Mouse (Mus musculus): ENCODE data around the gene Rcbtb1. TPM values are rescaled to one million over a fixed set of nuclear protein-coding genes. Genes with fewer than 3 reads are reported as not detected.
A peak's percentile ranks its signal among the peaks of the same experiment; 100 is the strongest.

Rcbtb1 gene
- polyA plus RNA-seq (2012; rRNA removed) = 10.2 and 11.7 TPM in 2 replicates

DNA sequence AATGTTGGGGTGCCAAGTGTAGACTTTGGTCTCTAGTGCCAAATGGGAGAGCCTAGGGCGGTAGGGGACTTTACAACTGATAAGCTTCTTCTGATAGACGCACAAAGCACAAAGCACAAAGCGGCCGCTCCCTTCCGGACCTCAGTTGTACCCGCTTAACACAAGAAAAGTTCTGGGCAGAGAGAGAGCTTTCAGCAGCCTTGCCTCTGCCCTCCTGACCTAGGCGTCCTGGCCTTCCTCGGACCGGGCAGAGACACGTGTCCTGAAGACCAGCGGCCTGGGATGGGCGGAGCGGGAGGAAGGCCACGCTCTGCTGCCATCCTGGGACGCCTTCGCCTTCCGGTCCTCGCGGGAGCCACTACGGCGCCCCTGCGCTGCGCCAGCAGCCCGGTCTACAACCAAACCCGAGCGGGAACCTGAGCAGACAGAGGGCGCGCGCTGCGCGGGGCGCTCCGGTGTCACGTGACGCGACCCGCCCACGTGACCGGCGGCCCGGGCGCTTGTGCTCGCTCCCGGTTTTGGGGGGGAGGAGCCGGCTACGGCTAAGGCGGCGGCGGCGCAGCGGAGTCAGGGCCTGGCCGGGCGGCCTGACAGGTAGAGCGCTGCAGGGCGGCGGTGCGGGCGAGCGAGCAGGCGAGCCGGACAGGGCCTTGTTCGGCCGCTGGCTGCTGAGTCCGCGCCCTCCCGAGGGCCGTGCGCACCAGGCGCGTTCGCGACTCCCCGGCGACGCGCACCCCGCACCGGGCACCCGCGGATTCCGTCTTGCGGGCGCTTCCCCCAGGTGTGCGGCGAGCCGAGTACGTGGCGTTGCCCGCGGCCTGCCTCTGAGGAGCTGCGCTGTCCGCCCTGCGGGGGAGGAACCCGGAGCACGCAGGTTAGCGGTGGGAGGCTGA, at the start of gene Rcbtb1:
Rcbtb1 (plus strand) TSS at position 499 of the 893 bp plus-strand sequence.
- Histone ChIP-seq H3K4me3 (replicated peaks; ENCODE audit: extremely low read depth, low read depth, low read length) (peak within 1 kb of the TSS; percentile 89), H3K4me1 (ENCODE audit: control insufficient read depth, insufficient read depth, low read length) (peaks cover 4% of the 10 kb centered on the region; the same call in 1 of the 2 replicates)
- WGBS = under 1% methylated on average over 93 of the region's 96 CpGs
- peak; percentile 90 for DNase-seq
- TF ChIP-seq CTCF (IDR thresholded peaks at IDR 0.05; ENCODE audit: insufficient read depth, low read length) = no peak
- TF ChIP-seq POLR2A (IDR thresholded peaks at IDR 0.05; ENCODE audit: borderline replicate concordance, extremely low read depth, low read depth, low read length) = peak; percentile 62; the same call in 1 of the 2 replicates

DNA sequence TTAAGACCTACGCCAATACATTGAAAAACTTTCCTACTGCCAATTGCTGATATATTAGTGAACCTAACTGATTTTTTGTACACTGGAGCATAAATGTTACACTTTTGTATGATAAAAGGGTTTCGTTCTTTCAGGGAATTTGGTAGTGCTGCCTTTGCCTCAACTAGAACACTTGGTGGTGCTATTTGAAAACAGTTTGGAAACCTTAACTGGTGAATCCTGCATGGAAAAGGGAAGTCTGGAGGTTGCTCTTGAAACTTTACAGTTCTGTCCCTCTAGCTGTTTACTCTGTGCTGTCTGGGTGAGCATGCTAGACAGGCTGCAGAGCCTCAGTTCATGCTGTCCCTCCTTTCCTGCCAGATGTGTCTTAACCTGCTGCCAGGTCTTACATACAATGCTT, 45.4 kb upstream of the Rcbtb1 start:
- Histone ChIP-seq H3K4me3 (replicated peaks; ENCODE audit: extremely low read depth, low read depth, low read length) (no peak overlapping the region), H3K4me1 (ENCODE audit: control insufficient read depth, insufficient read depth, low read length) (no peaks in the 10 kb centered on the region)
- TF ChIP-seq CTCF (IDR thresholded peaks at IDR 0.05; ENCODE audit: insufficient read depth, low read length) = peak; percentile 20; the same call in 1 of the 2 replicates
- no peak for TF ChIP-seq POLR2A (IDR thresholded peaks at IDR 0.05; ENCODE audit: borderline replicate concordance, extremely low read depth, low read depth, low read length)
- DNase-seq = no peak
- WGBS = 70% methylated on average over 2 of the region's 2 CpGs

- no peak for TF ChIP-seq POLR2A (IDR thresholded peaks at IDR 0.05; ENCODE audit: borderline replicate concordance, extremely low read depth, low read depth, low read length)
- TF ChIP-seq CTCF (IDR thresholded peaks at IDR 0.05; ENCODE audit: insufficient read depth, low read length) = no peak
- Histone ChIP-seq H3K4me1 (ENCODE audit: control insufficient read depth, insufficient read depth, low read length) (no peaks in the 10 kb centered on the region), H3K4me3 (replicated peaks; ENCODE audit: extremely low read depth, low read depth, low read length) (no peak overlapping the region)
- DNase-seq = no peak
- 42% methylated on average over 3 of the region's 3 CpGs for WGBS
These were observed 43.9 kb upstream of the Rcbtb1 start for GRCm38 (mm10) chr14:59157016-59157698.

GRCm38 (mm10) chr14:59178649-59179048, 22.4 kb upstream of the Rcbtb1 start, which contains the start of gene Gm5142:
Gene Gm5142, minus strand, starts transcription at chr14:59178749.
- no peak for DNase-seq
- H3K4me3 ChIP-seq (replicated peaks; ENCODE audit: extremely low read depth, low read depth, low read length) = no peak within 1 kb of the TSS
- no peaks in the 10 kb centered on the region for H3K4me1 ChIP-seq (ENCODE audit: control insufficient read depth, insufficient read depth, low read length)
- WGBS = 84% methylated on average over 3 of the region's 3 CpGs
- no peak for TF ChIP-seq CTCF (IDR thresholded peaks at IDR 0.05; ENCODE audit: insufficient read depth, low read length)
- no peak for TF ChIP-seq POLR2A (IDR thresholded peaks at IDR 0.05; ENCODE audit: borderline replicate concordance, extremely low read depth, low read depth, low read length)

DNA sequence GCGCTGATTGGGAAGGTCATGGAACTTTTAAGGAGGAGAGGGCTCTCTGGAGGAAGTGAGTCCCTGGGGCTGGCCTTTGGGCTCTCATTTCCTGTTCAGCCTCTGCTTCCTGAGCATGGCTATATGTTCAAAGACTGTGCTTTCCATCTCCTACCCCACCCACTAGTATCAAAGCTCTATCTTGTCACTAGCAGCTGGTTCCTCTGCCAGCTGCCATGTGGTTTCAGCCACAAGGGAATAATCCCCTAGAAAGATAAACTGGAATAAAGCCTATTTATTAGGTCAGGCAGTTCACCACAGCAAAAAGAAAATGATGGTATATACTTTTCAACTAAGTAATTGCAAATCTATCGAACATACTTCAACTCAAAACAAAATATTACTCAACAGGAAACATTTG, 18.3 kb upstream of the Rcbtb1 start:
- Histone ChIP-seq H3K4me3 (replicated peaks; ENCODE audit: extremely low read depth, low read depth, low read length) (no peak overlapping the region), H3K4me1 (ENCODE audit: control insufficient read depth, insufficient read depth, low read length) (no peaks in the 10 kb centered on the region)
- WGBS = 60% methylated on average over 2 of the region's 2 CpGs
- no peak for DNase-seq
- TF ChIP-seq POLR2A (IDR thresholded peaks at IDR 0.05; ENCODE audit: borderline replicate concordance, extremely low read depth, low read depth, low read length) = no peak
- TF ChIP-seq CTCF (IDR thresholded peaks at IDR 0.05; ENCODE audit: insufficient read depth, low read length) = no peak

DNA sequence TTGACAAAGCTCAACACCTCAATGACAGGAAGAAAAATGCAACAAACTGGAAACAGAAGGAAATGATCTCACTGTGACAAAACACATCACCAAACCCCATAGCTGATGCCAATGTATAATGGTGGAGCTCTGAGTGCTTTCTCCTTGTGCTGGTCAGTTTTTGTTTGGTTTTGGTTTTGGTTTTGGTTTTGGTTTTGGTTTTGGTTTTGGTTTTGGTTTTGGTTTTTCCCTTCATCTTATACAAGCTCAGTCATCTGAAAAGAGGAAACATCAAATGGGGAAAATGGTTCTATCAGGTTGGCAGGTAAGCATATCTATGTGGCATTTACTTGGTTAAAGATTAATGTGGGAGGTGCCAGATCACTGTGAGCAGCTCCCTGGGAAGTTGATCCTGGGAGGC, 15.5 kb upstream of the Rcbtb1 start:
- no peak overlapping the region for H3K4me3 ChIP-seq (replicated peaks; ENCODE audit: extremely low read depth, low read depth, low read length)
- no peak for DNase-seq
- no peaks in the 10 kb centered on the region for H3K4me1 ChIP-seq (ENCODE audit: control insufficient read depth, insufficient read depth, low read length)
- TF ChIP-seq CTCF (IDR thresholded peaks at IDR 0.05; ENCODE audit: insufficient read depth, low read length) = no peak
- no peak for TF ChIP-seq POLR2A (IDR thresholded peaks at IDR 0.05; ENCODE audit: borderline replicate concordance, extremely low read depth, low read depth, low read length)

GRCm38 (mm10) chr14:59186121-59186520, 14.9 kb upstream of the Rcbtb1 start:
- DNase-seq = no peak
- 70% methylated on average over 2 of the region's 2 CpGs for WGBS
- H3K4me1 ChIP-seq (ENCODE audit: control insufficient read depth, insufficient read depth, low read length) = no peaks in the 10 kb centered on the region
- no peak overlapping the region for H3K4me3 ChIP-seq (replicated peaks; ENCODE audit: extremely low read depth, low read depth, low read length)
- TF ChIP-seq CTCF (IDR thresholded peaks at IDR 0.05; ENCODE audit: insufficient read depth, low read length) (no peak), POLR2A (IDR thresholded peaks at IDR 0.05; ENCODE audit: borderline replicate concordance, extremely low read depth, low read depth, low read length) (no peak)

DNA sequence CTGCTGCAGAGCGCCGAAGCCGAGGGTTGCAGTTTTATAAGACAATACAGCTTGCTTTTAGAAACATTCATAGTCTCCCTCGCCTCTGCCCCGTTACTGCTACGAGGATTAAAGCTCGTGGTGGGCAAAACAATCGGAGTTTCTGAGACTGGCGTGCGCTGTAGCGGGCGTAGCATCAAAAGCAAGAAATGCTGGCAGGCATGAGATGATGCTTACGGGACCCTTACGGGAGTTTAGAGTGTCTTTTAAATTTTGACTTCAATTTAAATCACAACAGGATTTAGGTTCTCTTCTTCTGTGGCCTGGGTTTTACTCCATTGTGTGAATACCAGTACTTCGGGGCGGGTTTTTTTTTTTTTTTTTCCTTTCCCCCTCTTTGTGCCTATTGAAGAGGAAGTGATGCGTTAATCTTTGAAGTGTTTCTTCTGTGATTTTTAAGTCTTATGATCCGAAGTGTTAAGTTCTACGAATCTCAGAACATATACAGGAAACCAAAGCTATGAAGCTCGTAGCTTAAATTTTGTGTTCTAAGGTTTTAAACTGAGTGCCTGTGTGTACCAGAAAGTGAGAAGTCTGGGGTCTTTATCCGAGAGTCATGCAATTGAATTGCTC, 701 bp downstream of the Rcbtb1 start:
- TF ChIP-seq CTCF (IDR thresholded peaks at IDR 0.05; ENCODE audit: insufficient read depth, low read length) = no peak
- 3% methylated on average over 21 of the region's 21 CpGs for WGBS
- DNase-seq = no peak
- peak overlapping the region; percentile 89 for H3K4me3 ChIP-seq (replicated peaks; ENCODE audit: extremely low read depth, low read depth, low read length)
- peaks cover 4% of the 10 kb centered on the region; the same call in 1 of the 2 replicates for H3K4me1 ChIP-seq (ENCODE audit: control insufficient read depth, insufficient read depth, low read length)

- Histone ChIP-seq H3K4me1 (ENCODE audit: control insufficient read depth, insufficient read depth, low read length) (peaks cover 4% of the 10 kb centered on the region; the same call in 1 of the 2 replicates), H3K4me3 (replicated peaks; ENCODE audit: extremely low read depth, low read depth, low read length) (no peak overlapping the region)
- DNase-seq = no peak
- TF ChIP-seq CTCF (IDR thresholded peaks at IDR 0.05; ENCODE audit: insufficient read depth, low read length) (no peak), POLR2A (IDR thresholded peaks at IDR 0.05; ENCODE audit: borderline replicate concordance, extremely low read depth, low read depth, low read length) (no peak)
- WGBS = 53% methylated on average over 7 of the region's 7 CpGs
These were observed 4.5 kb downstream of the Rcbtb1 start for GRCm38 (mm10) chr14:59205461-59205860.

Measured in lung, adult 2 months (tissue).